Mouse (Mus musculus): Measurements from ENCODE around the gene Iqgap2.

GRCm38 (mm10) chr13:95655284-95655683 is 236.4 kb downstream of the Iqgap2 start:
- TF ChIP-seq CTCF (conservative IDR thresholded peaks at IDR 0.05; ENCODE audit: insufficient read depth, insufficient read length, low read depth, low read length) (no peak), POLR2A (IDR thresholded peaks at IDR 0.05; ENCODE audit: low read depth, low read length) (no peak)
